Mouse (Mus musculus): Measurements from ENCODE around the gene Camk2n2.
"Not testable (repeated sequence)": the region's sequence is repeated elsewhere in the genome, so short reads cannot be mapped to it uniquely, and the experiment has no call there.

Gene Camk2n2

DNA sequence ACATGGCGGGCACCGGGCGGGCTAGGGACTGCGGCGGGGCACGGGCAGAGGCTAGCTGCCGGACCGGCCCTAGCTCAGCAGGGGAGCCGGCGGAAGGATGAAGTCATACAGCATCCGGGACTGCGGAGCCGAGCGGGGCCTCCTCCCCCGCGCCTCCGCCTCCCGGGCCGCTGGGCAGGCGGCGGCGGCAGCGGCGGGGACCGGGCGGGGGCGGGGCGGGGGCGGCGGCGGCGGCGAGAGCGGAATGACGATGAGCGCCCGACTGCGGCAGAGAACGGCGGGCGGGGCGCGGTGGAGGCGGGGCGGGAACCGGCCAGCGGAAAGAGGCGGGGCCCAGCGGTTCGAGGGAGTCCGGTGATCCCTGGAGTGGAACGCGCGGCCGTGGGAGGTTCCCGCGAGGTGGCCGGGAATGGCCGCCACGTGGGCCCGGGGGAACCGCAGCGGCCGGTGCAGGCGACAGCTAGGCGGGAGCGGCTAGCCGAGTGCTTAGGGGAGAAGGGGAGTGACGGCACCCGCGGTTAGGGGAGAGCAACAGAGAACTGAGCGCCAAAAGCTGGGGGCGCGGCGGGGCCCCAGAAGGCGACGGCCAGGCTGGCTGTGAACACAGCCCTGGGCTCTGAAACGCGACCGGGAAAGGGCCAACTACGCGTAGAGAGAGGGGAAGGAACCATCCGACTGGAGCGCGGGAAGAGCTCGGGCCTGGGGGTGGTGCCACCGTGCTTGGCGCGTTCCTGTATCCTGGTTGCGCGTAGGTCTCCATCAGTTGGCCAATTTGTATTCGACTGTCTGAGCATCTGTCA lies at the start of gene Camk2n2:
Camk2n2 (minus strand) TSS at position 97 of the 800 bp plus-strand sequence.
- DNase-seq = peak; percentile 67

DNA sequence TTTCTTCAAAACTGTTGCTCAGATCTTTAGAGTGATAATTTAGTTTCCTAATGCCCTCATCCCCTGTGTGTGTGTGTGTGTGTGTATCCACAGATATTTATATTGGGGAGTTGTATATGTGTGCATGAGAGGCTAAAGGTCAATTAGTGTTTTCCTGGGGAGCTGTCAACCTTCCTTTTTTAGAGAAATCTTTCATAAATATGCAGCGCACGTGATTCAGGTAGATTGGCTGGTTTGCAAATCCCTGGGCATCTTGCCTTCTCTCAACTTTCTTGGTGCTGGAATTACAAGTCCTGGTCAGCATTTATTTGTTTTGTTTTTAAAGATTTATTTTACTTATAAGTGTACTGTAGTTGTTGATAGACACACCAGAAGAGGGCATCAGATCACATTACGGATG lies 49.2 kb upstream of the Camk2n2 start:
- DNase-seq = no peak

DNA sequence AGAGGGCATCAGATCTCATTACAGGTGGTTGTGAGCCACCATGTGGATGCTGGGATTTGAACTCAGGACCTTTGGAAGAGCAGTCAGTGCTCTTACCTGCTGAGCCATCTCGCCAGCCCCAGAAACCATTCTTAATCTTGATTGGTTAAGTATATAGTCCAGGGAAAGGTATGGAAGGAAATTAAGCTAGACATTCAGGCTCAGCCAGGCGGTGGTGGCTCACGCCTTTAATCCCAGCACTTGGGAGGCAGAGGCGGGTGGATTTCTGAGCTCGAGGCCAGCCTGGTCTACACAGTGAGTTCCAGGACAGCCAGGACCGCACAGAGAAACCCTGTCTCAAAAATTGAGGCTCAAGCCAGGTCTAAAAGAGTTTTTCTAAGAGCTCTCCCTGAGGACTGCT lies 46.9 kb upstream of the Camk2n2 start, which contains the start of gene Eif4g1:
Eif4g1 (plus strand) TSS at position 301 of the 400 bp plus-strand sequence.
- DNase-seq = not testable (repeated sequence)

DNA sequence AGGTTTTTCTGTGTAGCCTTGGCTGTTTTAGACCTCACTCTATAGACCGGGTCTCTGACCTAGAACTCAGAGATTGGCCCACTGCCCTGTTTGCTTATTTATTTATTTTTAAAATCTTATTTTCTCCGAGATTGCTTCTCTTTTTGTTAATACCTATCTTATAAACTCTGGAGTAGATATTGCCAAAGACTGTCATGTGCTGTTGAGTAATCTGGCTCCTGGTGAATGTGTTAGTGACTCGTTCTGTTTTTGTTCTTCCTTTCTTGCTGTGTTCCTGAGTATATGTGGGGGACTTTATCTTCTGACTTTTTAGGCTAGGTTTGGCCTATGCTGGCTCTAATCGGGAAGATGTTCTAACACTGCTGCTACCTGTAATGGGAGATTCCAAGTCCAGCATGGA lies 36.6 kb upstream of the Camk2n2 start:
- DNase-seq = no peak

DNA sequence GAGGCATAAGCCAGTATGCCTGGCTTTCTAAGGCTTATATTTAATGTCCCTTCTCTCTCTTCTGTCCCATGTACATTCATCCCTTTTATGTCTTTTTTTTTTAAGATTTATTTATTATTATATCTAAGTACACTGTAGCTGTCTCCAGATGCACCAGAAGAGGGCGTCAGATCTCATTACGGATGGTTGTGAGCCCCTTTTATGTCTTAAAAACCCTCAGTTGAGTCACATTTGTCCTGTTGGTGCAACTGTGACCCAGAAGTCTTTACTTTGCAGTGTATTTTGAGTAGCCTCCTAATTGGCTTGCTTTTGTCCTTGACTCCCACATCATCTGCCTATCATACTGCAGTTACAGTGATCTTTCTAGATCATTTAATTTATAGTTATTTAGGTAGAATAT lies 32.2 kb upstream of the Camk2n2 start:
- no peak for DNase-seq

DNA sequence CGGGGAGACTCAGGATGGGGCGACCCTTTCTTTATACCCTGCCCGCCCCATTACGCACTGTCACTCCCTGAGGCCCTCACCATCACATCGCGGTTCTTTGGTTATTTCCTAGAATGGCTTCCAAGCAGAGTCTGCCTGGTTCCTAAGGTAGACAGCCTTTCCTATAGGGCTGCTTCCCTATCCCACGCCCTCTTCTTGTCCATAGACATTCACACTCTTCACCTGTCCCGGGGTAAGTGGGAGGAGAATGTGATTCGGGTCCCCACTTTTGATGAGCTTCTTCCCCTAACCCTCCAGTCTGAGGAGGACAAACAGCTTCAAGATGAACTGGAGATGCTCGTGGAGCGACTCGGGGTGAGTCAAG lies 30.8 kb upstream of the Camk2n2 start:
- DNase-seq = no peak

DNA sequence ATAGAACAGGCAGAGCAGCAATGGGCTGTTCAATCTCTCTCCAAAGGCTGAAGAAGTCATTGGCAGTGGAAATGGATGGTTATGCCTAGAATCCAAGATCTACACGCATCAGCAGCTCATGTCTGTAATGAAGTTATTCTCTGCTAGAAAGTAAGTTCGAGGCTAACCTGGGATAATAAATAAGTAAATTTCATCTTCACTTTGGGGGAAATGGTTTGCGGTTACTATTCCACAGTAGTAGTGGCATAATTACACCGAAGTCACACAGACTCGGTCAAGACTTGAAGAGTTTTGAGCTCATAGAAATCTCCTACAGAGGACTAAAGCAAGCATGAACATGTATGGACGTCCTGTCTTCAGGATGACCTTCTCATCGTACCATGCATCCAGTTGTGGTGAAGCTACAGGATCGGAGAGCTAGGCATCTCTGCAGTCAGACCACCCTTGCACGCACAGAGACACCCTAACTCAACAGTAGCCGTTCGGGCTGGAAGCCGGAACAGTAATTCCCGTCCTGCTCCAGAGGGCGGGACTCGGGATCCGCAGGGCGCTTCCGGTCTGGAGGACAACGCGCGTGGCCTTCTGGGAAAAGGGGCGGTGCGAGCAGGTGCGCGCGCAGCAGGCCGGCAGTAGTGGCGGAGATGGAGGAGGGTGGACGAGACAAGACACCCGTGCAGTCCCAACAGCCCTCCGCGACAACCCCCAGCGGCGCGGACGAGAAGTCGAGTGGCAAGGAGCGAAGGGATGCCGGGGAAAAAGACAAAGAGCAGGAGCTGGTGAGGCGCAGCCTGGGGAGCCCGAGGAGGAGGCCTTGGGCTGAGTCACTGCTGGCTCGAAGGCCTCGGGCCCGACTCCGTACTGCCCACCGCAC lies 30.2 kb upstream of the Camk2n2 start, which contains the start of gene Psmd2:
Psmd2 (plus strand) TSS at position 577 of the 871 bp plus-strand sequence.
- peak; percentile 98 for DNase-seq

DNA sequence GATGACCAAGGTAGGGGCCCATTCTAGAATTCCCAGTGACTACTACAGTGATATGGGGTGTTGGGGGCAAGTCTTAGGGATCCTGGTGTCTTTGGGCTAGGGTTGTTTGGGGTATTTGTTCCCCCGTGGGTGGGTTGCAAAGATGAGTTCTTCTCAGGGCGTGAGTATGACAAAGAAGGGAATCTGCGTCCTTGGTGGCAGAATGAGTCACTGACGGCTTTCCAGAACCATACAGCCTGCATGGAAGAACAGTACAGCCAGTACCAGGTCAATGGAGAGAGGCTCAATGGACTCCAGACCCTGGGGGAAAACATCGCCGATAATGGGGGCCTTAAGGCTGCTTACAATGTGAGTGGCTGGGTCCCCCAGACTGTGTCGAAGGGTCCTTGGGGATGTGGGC lies 22.8 kb upstream of the Camk2n2 start:
- no peak for DNase-seq

DNA sequence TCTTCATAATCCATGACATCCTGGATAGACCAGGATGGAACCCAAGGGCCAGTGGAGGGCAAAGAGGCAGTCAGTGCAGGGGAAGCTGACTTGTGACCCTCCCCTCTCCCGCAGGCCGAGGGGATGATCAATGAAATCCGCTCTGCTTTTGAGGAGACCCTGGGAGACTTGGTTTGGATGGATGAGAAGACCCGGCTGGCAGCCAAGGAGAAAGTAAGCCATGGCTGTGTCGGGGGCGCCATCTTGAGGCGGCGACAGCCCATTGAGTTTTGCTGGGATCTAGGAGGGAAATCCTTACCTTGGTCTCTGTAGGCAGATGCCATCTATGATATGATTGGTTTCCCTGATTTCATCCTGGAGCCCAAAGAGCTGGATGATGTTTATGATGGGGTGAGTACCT lies 21.1 kb upstream of the Camk2n2 start:
- peak; percentile 78 for DNase-seq

DNA sequence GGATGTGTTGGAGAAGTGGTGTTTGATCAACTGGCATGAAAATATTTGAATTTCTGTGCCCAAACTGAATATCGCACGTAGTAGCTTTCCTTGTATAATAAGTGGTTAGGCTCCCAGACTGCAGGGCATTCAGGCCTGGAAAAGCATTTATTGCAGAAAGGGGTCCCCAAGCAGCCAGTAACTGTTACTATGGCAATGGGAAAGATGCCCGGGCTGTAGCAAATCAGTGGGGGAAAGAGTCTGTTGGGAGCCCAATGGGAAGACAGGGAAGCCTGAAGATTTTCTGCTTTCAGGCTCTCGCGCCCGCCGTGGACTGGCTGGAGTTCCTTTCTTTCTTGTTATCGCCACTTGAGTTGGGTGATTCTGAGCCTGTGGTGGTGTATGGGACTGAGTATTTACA lies 17.3 kb upstream of the Camk2n2 start:
- no peak for DNase-seq

DNA sequence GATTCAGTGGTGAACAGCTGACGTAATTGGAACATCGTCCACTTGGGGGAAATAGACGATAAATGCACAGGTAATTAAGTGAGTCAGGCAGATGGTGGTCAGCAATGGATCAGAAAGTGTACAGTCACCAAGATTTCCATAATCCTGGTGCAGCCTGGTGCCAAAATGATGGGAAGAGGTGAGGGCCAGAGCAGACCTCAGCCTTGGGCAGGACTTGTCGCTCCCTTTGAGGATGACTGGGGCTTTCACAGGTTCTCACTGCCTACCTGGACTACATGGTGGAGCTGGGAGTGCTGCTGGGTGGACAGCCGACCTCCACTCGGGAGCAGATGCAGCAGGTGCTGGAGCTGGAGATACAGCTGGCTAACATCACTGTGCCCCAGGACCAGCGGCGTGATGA lies 16.3 kb upstream of the Camk2n2 start:
- no peak for DNase-seq

DNA sequence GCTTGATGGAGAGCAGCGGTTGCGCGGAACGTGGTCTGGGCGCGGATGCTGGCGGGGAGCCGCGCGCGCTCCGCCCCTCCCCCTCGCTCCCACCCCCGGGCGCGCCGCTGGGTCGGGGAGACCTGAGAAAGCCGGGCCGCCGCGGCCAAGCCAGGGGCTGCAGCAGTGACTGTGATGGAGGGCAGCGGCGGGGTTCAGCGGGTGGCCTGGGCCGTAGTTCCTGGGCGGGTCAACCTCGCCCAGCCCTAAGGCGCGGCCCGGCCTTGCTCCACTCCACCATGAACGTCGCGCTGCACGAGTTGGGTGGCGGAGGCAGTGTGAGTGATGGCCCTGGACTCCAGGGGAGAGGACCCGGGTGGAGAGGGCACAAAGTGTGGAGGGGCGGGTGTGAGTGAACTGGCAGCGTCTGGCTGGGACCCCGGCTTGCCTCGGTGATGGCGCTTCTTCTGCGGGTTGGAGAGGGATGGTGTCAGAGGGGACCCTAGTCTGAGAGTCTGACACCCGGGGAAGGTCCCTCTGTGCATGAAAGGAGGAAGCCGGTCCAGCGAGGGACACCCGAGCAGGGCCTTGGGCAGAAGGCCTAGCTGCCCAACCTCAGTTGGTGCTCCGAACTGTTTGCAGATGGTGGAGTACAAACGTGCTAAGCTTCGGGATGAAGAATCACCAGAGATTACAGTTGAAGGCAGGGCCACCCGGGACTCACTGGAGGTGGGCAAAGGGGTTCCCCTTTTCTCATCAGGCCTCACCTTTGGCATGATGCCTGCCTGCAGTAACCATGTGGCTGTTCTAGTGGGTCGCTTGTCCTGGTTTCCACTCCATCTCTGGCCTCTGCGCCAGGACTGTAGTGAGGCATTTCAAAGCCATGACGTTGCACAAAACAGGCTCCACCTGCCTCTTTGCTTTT lies 8.9 kb upstream of the Camk2n2 start, which contains the start of gene Ece2:
Ece2 (plus strand) TSS at position 98 of the 904 bp plus-strand sequence.
- peak; percentile 4 for DNase-seq

DNA sequence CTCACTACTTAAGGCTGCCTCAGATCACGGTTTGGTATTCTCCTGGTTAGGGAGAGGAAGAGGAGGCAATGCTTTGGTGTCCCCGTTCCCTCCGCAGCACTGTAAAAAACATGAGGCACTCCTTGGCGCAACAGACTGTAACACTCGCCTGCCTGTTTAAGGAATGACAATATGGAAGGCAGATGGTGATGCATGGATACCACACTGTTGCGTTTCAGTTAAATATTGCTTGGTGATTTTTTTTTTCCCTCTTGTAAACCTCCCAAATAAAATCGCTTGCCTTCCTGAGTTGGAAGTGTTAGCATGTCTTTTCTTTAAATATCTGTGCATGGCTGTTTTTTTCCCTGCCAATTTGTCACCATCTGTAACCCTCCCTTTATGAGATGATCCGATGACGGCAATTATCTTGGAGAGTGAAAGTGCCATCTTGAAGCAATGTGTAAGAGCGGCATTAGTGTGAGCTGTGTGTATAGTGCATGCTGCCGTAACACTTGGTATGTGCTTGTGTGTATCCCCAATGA lies 7.8 kb upstream of the Camk2n2 start:
- no peak for DNase-seq

DNA sequence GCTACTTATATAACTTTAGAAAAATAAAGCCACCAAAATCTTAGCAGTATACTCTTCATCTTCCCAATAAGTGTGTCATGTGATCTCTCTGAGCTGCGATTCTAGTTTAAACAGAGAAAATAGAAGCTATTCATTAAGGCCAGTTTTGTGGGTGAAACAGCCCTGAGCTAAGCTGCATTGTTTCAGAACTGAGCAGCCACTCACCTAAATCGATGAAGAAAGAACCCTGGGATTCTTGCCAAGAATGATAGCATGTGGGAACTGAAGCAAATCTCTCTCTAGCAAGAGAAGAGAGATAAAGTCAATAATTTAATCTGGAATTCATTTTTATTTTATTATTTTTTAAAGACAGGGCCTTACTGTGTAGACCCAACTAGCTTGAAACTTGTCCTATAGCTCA lies 2.1 kb upstream of the Camk2n2 start:
- DNase-seq = no peak

DNA sequence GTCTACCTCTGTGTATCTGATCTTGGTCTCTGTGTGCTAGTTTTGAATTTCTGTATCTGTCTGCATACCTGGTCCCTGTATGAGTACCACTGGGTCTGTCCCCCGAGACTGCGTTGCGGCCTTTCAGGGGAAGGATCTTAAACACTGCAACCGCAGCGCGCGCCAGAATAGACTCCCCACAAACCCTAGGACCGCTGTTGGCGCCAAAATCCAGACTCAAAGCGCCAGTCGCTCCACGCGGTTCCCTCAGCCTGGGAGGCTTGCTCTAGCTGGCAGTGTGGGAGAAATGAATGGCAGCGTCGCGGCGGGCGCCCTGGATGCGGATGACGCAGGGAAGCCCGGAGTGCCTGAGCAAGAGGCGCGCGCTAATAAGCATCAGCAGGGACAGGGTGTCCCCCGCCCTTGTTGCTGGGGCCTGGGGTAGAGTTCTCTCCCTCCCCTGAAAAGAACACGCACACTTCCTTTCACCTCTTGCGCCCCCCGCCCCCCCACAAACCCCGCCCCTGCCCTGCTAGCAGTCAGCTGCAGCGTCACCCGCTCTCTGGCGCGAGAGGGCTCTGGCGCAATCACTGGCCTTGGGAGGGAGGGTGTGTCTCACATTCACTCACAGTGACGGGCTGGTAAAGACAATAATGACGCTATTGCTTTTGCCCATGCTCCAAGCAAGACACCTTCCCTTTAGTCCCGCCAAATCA lies 1.1 kb upstream of the Camk2n2 start:
- peak; percentile 61 for DNase-seq

DNA sequence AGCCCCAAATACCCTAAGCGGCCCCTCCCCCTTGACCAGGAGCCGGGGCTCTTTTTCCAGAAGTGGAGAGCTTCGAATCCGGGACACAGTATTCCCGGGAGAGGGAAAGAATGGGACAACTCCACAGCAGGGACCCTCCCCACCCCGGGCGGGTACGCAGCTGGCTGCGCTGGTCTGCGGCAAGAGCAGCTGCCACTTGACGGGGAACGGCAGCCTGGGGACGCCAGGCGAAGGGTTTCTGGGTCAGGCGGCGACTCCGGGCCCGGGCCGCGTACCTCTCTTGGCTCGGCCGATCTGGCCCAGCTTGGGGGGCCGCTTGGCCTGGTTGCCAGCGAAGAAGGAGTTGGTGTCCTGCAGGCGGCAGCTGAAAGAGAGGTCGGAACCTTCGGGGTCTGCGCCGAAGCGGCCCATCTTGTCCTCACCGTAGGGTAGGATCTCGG lies 316 bp downstream of the Camk2n2 start:
- DNase-seq = no peak

DNA sequence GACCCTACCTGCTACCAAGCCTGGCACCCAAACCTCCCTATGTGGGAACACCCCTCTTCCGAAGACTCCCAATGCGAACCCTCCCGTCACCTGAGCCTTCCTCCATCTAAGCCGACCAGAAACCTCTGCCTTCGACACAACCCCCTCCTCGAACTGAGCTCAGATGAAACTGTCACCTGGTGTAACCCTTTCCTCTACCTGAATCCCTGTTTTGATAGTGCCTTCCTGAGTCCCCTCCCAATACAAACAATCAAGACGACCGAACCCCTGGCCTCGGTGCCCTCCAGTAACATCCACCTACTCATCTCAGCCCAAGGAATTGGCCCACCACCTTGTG lies 720 bp downstream of the Camk2n2 start:
- DNase-seq = no peak

DNA sequence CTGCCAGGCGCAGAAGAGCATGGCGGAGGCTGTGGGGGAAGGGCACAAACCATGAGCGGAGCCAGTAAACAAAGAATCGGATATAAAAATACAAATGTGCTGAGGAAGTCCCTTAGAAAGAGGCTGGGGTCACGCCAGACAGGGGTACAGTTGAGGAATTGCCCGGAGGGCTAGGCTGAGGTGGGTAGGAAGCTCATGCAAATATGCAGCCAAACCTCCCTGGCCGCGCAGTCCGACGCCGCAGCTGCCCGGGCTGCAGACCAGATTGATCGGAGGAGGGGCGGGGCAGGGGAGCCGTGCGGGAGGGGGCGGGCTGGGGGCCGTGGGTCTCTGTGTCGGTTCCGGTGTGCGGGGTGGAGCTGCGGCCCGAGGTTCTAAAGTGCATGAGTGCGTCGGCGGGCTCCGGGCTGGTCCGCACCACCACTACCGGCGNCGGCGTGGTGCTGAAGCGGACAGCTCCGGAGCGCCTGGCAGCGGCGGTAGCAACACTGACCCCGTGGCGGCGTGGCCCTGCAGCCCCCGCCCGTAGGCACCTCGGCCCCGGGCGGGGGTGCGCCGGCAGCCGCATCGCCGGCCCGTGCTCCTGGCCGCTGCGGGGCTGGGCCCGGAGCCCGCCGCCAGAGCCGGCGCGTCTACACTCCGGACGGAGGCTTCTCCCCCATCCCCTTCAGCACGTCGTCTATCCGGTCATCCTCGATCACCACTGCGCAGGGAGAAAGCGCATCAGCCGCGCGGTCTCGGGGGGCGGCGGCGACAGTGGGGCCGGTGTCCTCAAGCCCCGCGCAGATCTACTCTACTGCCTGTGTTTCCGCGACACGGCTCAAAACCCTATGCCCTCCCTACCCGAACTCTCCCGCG lies 1.3 kb downstream of the Camk2n2 start:
- peak; percentile 26 for DNase-seq

DNA sequence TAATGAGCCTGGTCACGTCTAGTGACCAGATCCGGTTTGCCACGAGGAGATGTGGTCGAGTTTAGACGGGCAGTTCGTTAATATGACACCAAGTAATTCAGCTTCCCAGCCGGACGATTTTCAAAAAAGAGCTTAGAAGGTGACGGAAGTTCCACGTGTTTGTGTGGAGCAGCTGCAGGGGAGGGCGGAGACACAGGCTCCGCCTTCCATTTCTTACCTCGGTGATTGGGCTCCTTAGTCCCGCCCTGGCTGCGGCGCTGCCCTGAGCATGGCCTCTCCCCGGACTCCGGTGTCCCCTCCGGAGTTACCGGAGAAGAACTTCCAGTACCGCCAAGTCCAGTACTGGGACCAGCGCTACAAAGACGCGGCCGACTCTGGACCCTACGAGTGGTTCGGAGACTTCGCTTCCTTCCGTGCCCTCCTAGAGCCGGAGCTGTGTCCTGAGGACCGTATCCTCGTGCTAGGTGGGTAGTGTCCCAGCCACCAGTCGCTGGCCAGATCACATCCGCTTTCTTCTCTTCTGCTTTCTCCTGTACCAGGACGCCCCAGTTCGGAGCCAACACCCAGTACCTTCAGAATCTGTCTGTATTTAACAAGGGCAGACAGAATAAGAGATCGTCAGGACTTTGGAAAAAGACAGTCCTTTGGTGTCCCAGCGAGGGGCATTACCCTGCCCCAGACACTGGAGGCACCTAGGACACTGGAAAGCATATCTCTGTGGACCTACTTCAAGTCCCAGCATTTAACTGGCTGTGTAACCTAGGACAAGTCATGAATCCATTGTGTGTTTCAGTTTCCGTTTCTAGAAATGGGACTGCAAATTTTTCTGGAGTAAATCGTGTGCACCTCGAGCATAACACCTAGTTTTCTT lies 9.5 kb downstream of the Camk2n2 start, which contains the start of the genes Eef1akmt4, Gm49333 and Alg3:
Eef1akmt4 (plus strand) TSS at position 237 of the 871 bp plus-strand sequence.
Gm49333 (plus strand) TSS at position 254 of the 871 bp plus-strand sequence.
Alg3 (minus strand) TSS at position 379 of the 871 bp plus-strand sequence.
- DNase-seq = peak; percentile 82

Measured in lung, postnatal 14 days (tissue).